Mouse (Mus musculus): ENCODE results near the gene Gm9195.

- no peak for TF ChIP-seq POLR2A (IDR thresholded peaks at IDR 0.05; ENCODE audit: low read depth, low read length)
- TF ChIP-seq CTCF (conservative IDR thresholded peaks at IDR 0.05; ENCODE audit: insufficient read depth, insufficient read length, low read depth, low read length) = no peak
Observed at GRCm38 (mm10) chr14:72466384-72466783, 25.3 kb downstream of the Gm9195 start.

Data from kidney, adult 2 months (tissue).